Mouse (Mus musculus) liver, postnatal 0 days (tissue): ENCODE measurements around the gene Dab1.

Experiments used
- CTCF ChIP-seq: sonication (generic); IDR thresholded peaks from 2 replicates; pipeline ENCODE4 v1.5.1; 2016; ENCODE audit warnings: antibody characterized with exemption, low read depth
- EP300 ChIP-seq: IDR thresholded peaks from 2 replicates; pipeline ENCODE4 v1.6.1; 2016; ENCODE audit warnings: antibody characterized with exemption, low read depth, mild to moderate bottlenecking

GRCm38 (mm10) chr4:103974536-103974935 is 355.4 kb downstream of the Dab1 start:
- TF ChIP-seq CTCF (no peak), EP300 (no peak)
